Mouse (Mus musculus): ENCODE measurements around the gene Prdx4.
"Not testable (repeated sequence)": the region's sequence is repeated elsewhere in the genome, so short reads cannot be mapped to it uniquely, and the experiment has no call there.

DNA sequence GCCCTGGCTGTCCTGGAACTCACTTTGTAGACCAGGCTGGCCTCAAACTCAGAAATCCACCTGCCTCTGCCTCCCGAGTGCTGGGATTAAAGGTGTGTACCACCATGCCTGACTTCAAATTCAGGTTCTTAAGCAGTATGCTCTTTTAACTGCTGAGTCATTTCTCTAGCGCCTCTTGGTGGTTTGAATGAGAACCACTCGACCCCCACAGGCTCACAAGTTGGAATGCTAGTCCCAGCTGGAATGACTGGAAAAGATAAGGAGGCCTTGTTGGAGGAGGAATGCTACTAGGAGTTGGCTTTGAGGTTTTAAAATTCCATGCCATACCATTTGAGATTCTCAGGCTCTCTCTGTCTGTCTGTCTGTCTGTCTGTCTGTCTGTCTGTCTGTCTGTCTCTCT is 29.6 kb upstream of the Prdx4 start:
- TF ChIP-seq TCF12 (IDR thresholded peaks at IDR 0.05; ENCODE audit: insufficient read depth, poor library complexity, severe bottlenecking); CEBPB (IDR thresholded peaks at IDR 0.05; ENCODE audit: insufficient read depth, poor library complexity, severe bottlenecking); POLR2A (IDR thresholded peaks at IDR 0.05; ENCODE audit: insufficient read length, low read depth); MYOD1 (IDR thresholded peaks at IDR 0.05; ENCODE audit: control insufficient read depth in 1 of 3, insufficient read length in 2 of 3, low read depth in 2 of 3); REST (IDR thresholded peaks at IDR 0.05; ENCODE audit: insufficient read depth, insufficient read length); E2F4 (IDR thresholded peaks at IDR 0.05; ENCODE audit: insufficient read depth); POLR2AphosphoS2 (IDR thresholded peaks at IDR 0.05; ENCODE audit: insufficient read length, low read depth); USF1 (IDR thresholded peaks at IDR 0.05; ENCODE audit: low read depth); MAX (IDR thresholded peaks at IDR 0.05; ENCODE audit: low read depth); TCF3 (IDR thresholded peaks at IDR 0.05; ENCODE audit: insufficient read length, low read depth): not testable (repeated sequence)
